Mouse (Mus musculus): ENCODE measurements around the gene Pgam2. TPM values are rescaled to one million over a fixed set of nuclear protein-coding genes. Genes with fewer than 3 reads are reported as not detected.

The Pgam2 gene
- polyA plus RNA-seq, 1 experiment from 2014 or later = 12.1 TPM

DNA sequence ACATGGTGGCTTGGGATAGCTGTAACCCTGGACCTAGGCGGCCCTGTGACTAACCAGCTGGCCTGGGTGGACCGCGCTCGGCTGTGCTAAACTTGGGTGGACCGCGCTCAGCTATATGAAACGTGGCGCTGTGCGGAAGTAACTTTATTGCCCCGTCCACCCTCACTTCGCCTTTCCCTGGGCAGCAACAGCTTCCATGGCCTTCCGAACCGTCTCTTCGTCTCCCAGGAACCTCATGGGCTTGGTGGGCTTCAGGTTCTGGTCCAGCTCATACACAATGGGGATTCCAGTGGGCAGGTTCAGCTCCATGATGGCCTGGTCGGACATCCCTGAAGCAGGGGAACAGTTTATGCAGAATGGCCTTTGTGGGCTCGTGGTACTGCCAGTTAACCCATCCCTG is 2.0 kb downstream of the Pgam2 start:
- Histone ChIP-seq H3K4me1 (replicated peaks; ENCODE audit: control insufficient read depth, insufficient read depth, low read length) (peaks cover 7% of the 10 kb centered on the region), H3K4me2 (no peak overlapping the region), H3K9ac (ENCODE audit: low read depth, low read length) (no peak overlapping the region), H3K4me3 (ENCODE audit: low read depth, low read length) (no peak overlapping the region), H3K36me3 (ENCODE audit: control insufficient read depth, insufficient read depth, low read length) (peaks cover 36% of the 10 kb centered on the region), H3K9me3 (ENCODE audit: control insufficient read depth, low read length) (no peaks in the 10 kb centered on the region), H3K27me3 (replicated peaks; ENCODE audit: control insufficient read depth, insufficient read depth, low read length) (no peaks in the 10 kb centered on the region), H3K27ac (ENCODE audit: low read depth, low read length) (no peak overlapping the region)
- no peak for ATAC-seq (replicated peaks; ENCODE audit: low FRiP score)
- 92% methylated on average over 16 of the region's 16 CpGs for WGBS
- DNase-seq (ENCODE audit: low spot score) = no peak

DNA sequence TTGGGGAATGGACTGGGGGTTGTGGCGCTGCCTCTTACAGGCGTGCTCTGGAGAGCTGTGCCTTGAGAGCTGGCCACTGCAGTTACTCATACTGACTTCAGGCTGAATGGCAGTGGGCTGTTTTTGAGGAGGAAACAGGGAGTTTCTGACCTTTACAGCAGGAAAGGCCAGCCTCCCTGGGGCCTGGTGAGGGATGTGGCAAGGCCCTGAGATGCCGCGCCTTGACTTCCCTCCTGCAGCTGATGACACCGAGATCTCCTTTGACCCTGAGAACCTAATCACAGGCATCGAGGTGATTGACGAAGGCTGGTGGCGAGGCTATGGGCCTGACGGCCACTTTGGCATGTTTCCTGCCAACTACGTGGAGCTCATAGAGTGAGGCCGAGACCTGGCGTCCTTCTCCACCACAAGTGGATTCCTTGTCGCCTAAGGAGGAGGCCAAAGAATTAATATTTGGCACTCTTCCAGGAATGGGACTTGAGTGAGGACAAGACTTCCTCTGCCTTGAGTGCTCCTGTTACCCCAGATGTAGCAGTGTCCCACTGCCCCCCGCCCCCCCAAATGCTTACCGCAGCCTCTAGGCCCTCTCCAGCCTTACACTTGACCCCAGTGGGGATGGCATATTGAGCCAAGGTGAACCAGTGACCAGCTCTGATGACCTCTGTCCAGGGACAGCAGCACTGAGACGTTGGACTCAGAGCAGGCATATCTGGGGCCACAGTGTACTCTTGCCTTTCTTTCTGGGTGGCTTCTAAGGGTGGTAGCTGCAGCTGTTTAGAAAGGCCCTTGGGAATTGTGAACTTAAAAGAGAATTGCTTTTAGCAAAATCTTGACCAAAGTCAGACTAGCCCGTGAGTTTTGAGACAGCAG is 3.7 kb downstream of the Pgam2 start:
- DNase-seq (ENCODE audit: low spot score) = no peak
- no peaks in the 10 kb centered on the region for H3K27me3 ChIP-seq (replicated peaks; ENCODE audit: control insufficient read depth, insufficient read depth, low read length)
- H3K36me3 ChIP-seq (ENCODE audit: control insufficient read depth, insufficient read depth, low read length) = peaks cover 48% of the 10 kb centered on the region
- H3K9ac ChIP-seq (ENCODE audit: low read depth, low read length) = no peak overlapping the region
- no peak overlapping the region for H3K4me2 ChIP-seq
- 88% methylated on average over 17 of the region's 17 CpGs for WGBS
- no peak overlapping the region for H3K4me3 ChIP-seq (ENCODE audit: low read depth, low read length)
- no peak overlapping the region for H3K27ac ChIP-seq (ENCODE audit: low read depth, low read length)
- H3K9me3 ChIP-seq (ENCODE audit: control insufficient read depth, low read length) = no peaks in the 10 kb centered on the region
- peaks cover 7% of the 10 kb centered on the region for H3K4me1 ChIP-seq (replicated peaks; ENCODE audit: control insufficient read depth, insufficient read depth, low read length)
- no peak for ATAC-seq (replicated peaks; ENCODE audit: low FRiP score)

- Histone ChIP-seq H3K27me3 (replicated peaks; ENCODE audit: control insufficient read depth, insufficient read depth, low read length) (no peaks in the 10 kb centered on the region), H3K4me3 (ENCODE audit: low read depth, low read length) (no peak overlapping the region), H3K36me3 (ENCODE audit: control insufficient read depth, insufficient read depth, low read length) (peaks cover 57% of the 10 kb centered on the region), H3K9ac (ENCODE audit: low read depth, low read length) (no peak overlapping the region), H3K4me2 (no peak overlapping the region), H3K9me3 (ENCODE audit: control insufficient read depth, low read length) (no peaks in the 10 kb centered on the region), H3K4me1 (replicated peaks; ENCODE audit: control insufficient read depth, insufficient read depth, low read length) (no peaks in the 10 kb centered on the region), H3K27ac (ENCODE audit: low read depth, low read length) (no peak overlapping the region)
- WGBS = 94% methylated on average over 5 of the region's 5 CpGs
- no peak for ATAC-seq (replicated peaks; ENCODE audit: low FRiP score)
- no peak for DNase-seq (ENCODE audit: low spot score)
Observed at GRCm38 (mm10) chr11:5797928-5798327, 5.6 kb downstream of the Pgam2 start.

- Histone ChIP-seq H3K4me3 (ENCODE audit: low read depth, low read length) (no peak overlapping the region), H3K27ac (ENCODE audit: low read depth, low read length) (no peak overlapping the region), H3K9me3 (ENCODE audit: control insufficient read depth, low read length) (no peaks in the 10 kb centered on the region), H3K36me3 (ENCODE audit: control insufficient read depth, insufficient read depth, low read length) (peaks cover 60% of the 10 kb centered on the region), H3K9ac (ENCODE audit: low read depth, low read length) (no peak overlapping the region), H3K4me1 (replicated peaks; ENCODE audit: control insufficient read depth, insufficient read depth, low read length) (no peaks in the 10 kb centered on the region), H3K4me2 (no peak overlapping the region), H3K27me3 (replicated peaks; ENCODE audit: control insufficient read depth, insufficient read depth, low read length) (no peaks in the 10 kb centered on the region)
- no peak for ATAC-seq (replicated peaks; ENCODE audit: low FRiP score)
- no peak for DNase-seq (ENCODE audit: low spot score)
- WGBS = 82% methylated on average over 11 of the region's 11 CpGs
Observed at GRCm38 (mm10) chr11:5797371-5797770, 6.2 kb downstream of the Pgam2 start.

GRCm38 (mm10) chr11:5796939-5797338 is 6.6 kb downstream of the Pgam2 start:
- 88% methylated on average over 15 of the region's 15 CpGs for WGBS
- H3K27me3 ChIP-seq (replicated peaks; ENCODE audit: control insufficient read depth, insufficient read depth, low read length) = no peaks in the 10 kb centered on the region
- no peak overlapping the region for H3K9ac ChIP-seq (ENCODE audit: low read depth, low read length)
- no peak for ATAC-seq (replicated peaks; ENCODE audit: low FRiP score)
- H3K4me2 ChIP-seq = no peak overlapping the region
- no peaks in the 10 kb centered on the region for H3K9me3 ChIP-seq (ENCODE audit: control insufficient read depth, low read length)
- no peak for DNase-seq (ENCODE audit: low spot score)
- H3K4me3 ChIP-seq (ENCODE audit: low read depth, low read length) = no peak overlapping the region
- H3K27ac ChIP-seq (ENCODE audit: low read depth, low read length) = no peak overlapping the region
- no peaks in the 10 kb centered on the region for H3K4me1 ChIP-seq (replicated peaks; ENCODE audit: control insufficient read depth, insufficient read depth, low read length)
- peaks cover 64% of the 10 kb centered on the region for H3K36me3 ChIP-seq (ENCODE audit: control insufficient read depth, insufficient read depth, low read length)

GRCm38 (mm10) chr11:5795706-5796105 is 7.8 kb downstream of the Pgam2 start:
- Histone ChIP-seq H3K36me3 (ENCODE audit: control insufficient read depth, insufficient read depth, low read length) (peaks cover 64% of the 10 kb centered on the region), H3K9ac (ENCODE audit: low read depth, low read length) (no peak overlapping the region), H3K27me3 (replicated peaks; ENCODE audit: control insufficient read depth, insufficient read depth, low read length) (no peaks in the 10 kb centered on the region), H3K27ac (ENCODE audit: low read depth, low read length) (no peak overlapping the region), H3K9me3 (ENCODE audit: control insufficient read depth, low read length) (no peaks in the 10 kb centered on the region), H3K4me2 (no peak overlapping the region), H3K4me1 (replicated peaks; ENCODE audit: control insufficient read depth, insufficient read depth, low read length) (no peaks in the 10 kb centered on the region), H3K4me3 (ENCODE audit: low read depth, low read length) (no peak overlapping the region)
- 87% methylated on average over 7 of the region's 7 CpGs for WGBS
- ATAC-seq (replicated peaks; ENCODE audit: low FRiP score) = no peak
- DNase-seq (ENCODE audit: low spot score) = no peak

- H3K4me3 ChIP-seq (ENCODE audit: low read depth, low read length) = no peak overlapping the region
- H3K27ac ChIP-seq (ENCODE audit: low read depth, low read length) = no peak overlapping the region
- ATAC-seq (replicated peaks; ENCODE audit: low FRiP score) (no peak), DNase-seq (ENCODE audit: low spot score) (no peak)
- no peak overlapping the region for H3K9ac ChIP-seq (ENCODE audit: low read depth, low read length)
- no peaks in the 10 kb centered on the region for H3K27me3 ChIP-seq (replicated peaks; ENCODE audit: control insufficient read depth, insufficient read depth, low read length)
- H3K36me3 ChIP-seq (ENCODE audit: control insufficient read depth, insufficient read depth, low read length) = peaks cover 59% of the 10 kb centered on the region
- H3K4me1 ChIP-seq (replicated peaks; ENCODE audit: control insufficient read depth, insufficient read depth, low read length) = no peaks in the 10 kb centered on the region
- H3K9me3 ChIP-seq (ENCODE audit: control insufficient read depth, low read length) = no peaks in the 10 kb centered on the region
- WGBS = 87% methylated on average over 9 of the region's 9 CpGs
- H3K4me2 ChIP-seq = no peak overlapping the region
Observed at GRCm38 (mm10) chr11:5795290-5795689, 8.2 kb downstream of the Pgam2 start.

GRCm38 (mm10) chr11:5790431-5790830 is 13.1 kb downstream of the Pgam2 start:
- 83% methylated on average over 1 of the region's 1 CpGs for WGBS
- peaks cover 22% of the 10 kb centered on the region for H3K4me1 ChIP-seq (replicated peaks; ENCODE audit: control insufficient read depth, insufficient read depth, low read length)
- DNase-seq (ENCODE audit: low spot score) (no peak), ATAC-seq (replicated peaks; ENCODE audit: low FRiP score) (no peak)
- peaks cover 26% of the 10 kb centered on the region for H3K36me3 ChIP-seq (ENCODE audit: control insufficient read depth, insufficient read depth, low read length)
- no peak overlapping the region for H3K4me2 ChIP-seq
- H3K27ac ChIP-seq (ENCODE audit: low read depth, low read length) = no peak overlapping the region
- no peak overlapping the region for H3K4me3 ChIP-seq (ENCODE audit: low read depth, low read length)
- no peaks in the 10 kb centered on the region for H3K9me3 ChIP-seq (ENCODE audit: control insufficient read depth, low read length)
- H3K9ac ChIP-seq (ENCODE audit: low read depth, low read length) = no peak overlapping the region
- no peaks in the 10 kb centered on the region for H3K27me3 ChIP-seq (replicated peaks; ENCODE audit: control insufficient read depth, insufficient read depth, low read length)

GRCm38 (mm10) chr11:5789754-5790333 is 13.7 kb downstream of the Pgam2 start:
- Histone ChIP-seq H3K36me3 (ENCODE audit: control insufficient read depth, insufficient read depth, low read length) (peaks cover 21% of the 10 kb centered on the region), H3K27ac (ENCODE audit: low read depth, low read length) (peak overlapping the region; percentile 38; the same call in 1 of the 2 replicates), H3K4me3 (ENCODE audit: low read depth, low read length) (peak overlapping the region; percentile 83), H3K9me3 (ENCODE audit: control insufficient read depth, low read length) (no peaks in the 10 kb centered on the region), H3K4me1 (replicated peaks; ENCODE audit: control insufficient read depth, insufficient read depth, low read length) (peaks cover 22% of the 10 kb centered on the region), H3K9ac (ENCODE audit: low read depth, low read length) (peak overlapping the region; percentile 0; the same call in 1 of the 2 replicates), H3K4me2 (peak overlapping the region; percentile 94), H3K27me3 (replicated peaks; ENCODE audit: control insufficient read depth, insufficient read depth, low read length) (no peaks in the 10 kb centered on the region)
- ATAC-seq (replicated peaks; ENCODE audit: low FRiP score) = no peak
- DNase-seq (ENCODE audit: low spot score) = no peak
- WGBS = 66% methylated on average over 3 of the region's 3 CpGs
